Mouse (Mus musculus) CD4-positive helper T cell, adult 2 months (primary cell): ENCODE data around the gene Wdr20.
"Not testable (repeated sequence)": the region's sequence is repeated elsewhere in the genome, so short reads cannot be mapped to it uniquely, and the experiment has no call there.

ENCODE experiments used
- DNase-seq: peaks from one replicate; pipeline ENCODE4 v3.0.0-alpha.2; 2012; ENCODE audit warnings: low read depth, missing footprints, low spot score

The Wdr20 gene

DNA sequence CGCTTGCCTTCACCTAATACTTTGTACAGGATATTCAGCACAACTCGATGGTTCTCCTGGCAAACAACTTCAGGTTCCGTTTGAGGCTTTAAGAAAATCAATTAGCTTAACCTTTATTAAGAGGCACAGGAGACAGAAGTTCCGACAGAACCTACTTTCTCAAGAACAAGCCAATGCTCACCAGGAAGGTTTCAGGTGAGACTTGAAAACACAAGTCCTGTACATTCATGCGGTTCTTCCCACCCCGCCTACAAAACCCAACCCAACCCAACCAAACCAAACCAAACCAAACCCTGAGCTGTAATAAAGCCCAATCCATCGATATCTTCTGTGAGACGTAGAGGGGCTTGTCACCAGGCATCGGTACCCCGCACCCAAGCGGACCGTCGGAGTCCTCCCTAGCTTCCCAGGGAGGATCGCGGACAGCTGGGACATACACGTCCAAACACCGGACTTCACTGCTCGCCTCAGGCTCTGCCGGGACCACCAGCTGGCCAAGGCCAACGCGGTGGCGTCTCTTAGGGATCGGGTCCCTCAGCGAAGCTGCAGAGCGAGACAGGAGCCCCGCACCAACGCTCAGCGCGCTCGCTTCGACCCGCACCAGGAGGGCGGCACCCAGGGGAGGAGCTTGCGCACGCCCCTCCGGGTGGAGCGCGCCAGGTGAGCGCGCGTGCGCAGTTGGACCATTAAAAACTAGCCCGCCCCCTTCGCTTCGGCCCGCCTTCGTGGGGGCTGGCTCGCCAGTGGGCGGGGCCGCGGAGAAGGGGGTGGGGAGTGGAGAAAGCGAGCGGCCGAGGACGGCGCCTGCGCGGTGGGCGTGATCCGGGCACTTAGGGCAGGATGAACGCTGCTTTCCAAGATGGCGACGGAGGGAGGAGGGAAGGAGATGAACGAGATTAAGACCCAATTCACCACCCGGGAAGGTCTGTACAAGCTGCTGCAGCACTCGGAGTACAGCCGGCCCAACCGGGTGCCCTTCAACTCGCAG, at the start of gene Wdr20:
Wdr20 (plus strand) TSS at position 775 of the 988 bp plus-strand sequence.
- DNase-seq, result peak; percentile 97

DNA sequence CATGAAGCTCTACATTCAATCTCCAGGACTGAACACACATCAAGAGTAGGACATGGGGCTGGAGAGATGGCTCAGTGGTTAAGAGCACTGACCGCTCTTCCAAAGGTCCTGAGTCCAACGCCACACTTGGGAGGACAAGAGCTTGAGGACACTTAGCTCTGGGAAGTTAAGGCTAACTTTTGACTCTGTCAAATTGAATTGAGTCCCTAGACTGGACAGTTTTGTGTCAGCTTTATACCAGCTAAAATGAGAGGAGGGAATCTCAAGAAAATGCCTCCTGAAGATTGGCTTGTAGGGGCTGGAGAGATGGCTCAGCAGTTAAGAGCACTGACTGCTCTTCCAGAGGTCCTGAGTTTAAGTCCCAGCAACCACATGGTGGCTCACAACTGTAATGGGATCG, 48.8 kb upstream of the Wdr20 start:
- not testable (repeated sequence) for DNase-seq

DNA sequence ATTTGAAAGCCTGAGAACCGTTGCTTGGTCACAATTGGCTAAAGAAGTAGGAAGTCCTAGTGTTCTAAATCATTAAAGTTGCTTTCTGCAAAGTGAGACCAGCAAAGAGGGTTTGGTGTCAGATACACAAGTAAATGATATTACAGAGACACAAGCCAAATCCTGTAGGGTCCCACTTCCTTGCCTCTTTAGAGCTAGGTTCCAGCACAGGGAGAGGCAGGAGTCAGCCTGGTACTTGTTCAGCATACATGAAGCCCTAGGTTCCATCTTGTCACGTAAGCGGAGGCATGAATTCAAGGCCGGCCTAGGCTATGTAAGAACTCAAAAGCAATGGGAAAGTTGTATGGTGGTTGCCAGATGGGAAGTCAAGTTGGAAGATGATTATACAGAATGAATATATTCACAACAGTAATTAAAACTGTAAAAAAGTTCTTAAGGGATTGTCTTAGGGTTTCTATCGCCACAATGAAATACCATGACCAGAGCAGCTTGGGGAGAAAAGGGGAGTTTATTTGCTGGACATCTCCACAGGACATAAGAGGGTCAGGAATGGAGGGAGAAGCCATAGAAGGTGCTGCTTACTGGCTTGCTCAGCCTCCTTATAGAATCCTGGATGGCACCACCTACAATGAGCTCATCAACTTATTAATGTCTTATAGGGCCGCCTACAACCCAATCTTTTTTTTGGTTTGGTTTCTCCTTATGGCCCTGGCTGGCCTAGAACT, 47.7 kb upstream of the Wdr20 start:
- DNase-seq, result peak; percentile 43

DNA sequence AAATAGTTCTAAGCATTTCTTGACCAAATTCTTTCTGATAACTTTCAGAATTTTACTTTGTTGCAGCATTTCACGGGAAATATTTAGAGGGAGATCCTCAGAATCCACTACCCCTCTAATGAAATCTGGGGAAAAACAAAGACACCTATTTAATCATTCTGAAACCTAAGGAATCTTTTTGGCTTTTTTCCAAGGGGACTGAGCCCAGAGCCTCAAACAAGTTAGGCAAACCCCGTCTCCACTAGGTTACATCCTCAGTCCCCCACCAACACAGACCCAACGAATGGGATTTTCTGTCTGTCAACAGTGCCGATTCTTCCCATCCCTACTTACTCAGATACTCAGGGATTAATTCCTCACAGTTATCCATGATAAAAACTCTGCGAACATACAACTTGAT, 44.4 kb upstream of the Wdr20 start:
- DNase-seq, result not testable (repeated sequence)

DNA sequence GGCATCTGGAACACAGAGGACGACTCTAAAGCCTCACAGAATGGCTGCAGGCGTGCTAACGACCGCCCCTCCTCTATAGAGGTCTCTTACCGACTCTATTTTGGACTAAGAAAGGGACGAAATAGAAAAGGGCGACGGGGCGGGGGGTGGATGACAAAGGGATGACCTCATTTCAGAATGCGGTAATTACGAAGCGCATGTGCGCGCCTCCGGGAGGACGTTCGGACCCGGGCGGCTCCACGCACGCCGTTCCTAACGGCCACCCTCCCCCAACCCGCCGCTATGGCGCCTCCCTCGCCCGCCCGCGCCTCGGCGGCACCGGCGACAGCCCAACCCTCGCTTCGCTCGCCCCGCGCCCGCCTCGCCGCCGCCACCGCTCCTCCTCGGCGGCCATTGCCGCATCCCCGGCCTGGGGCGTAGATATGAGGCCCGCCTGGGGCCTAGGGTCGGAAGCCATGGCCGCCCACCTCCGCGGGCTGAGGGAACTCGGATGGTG, 42.0 kb upstream of the Wdr20 start:
- no peak for DNase-seq

DNA sequence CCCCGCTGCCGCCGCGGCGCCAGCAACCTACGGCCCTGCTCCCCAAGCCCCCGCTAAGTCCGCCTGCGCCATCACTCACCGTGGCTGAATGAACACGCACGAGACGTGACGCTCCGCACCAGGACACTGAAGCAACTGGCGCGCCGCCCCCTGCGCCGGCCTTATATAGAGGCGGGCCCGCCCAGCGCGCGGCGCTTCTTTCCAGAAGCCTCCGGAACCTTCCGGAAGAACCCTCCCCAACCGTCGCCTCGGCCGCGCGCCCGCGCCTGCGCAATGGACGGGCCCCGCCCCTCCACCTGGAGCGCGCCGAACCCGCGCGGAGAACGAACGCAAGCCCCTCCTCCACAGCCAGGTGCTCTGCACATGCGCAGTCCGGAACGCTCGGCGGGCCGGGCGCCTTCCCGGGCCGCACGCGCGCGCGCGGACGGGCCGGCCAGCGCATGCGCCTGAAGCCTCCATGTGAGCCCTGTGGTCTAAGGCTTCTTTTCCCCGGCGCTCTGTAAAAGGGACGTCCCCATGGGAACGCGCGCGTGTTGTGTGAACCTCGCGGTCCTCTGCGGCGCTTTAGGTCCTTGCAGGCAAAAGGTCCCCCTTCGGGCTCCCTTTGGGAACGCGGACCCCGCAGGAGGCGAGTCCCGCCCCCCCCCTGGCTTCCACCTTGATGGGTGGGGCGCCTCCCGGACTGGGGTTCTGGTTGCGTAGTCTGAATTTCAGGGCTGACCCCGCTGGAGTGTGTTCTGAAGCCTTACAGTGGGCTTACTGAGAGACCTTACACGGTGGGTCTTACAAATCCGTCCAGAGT, 41.4 kb upstream of the Wdr20 start:
- DNase-seq, result peak; percentile 98

DNA sequence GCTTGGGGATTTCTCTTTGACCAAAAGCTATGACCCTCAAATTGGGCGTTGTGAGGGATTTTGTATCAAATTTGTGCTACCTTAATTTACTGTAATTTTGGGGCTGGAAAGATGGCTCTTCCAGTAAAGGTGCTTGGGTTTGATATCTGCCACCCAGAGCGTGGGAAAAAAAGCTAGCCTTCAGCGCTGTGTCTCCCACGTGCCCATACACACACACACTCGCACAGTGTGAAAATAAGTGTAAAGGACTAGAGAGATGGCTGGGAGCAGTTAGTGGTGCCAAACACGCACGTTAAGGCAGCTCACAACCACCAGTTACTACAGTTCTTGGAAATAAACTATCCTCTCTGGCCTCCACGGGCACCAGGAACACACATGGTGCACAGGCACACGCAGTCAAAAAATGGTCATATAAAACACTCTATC, 40.8 kb upstream of the Wdr20 start:
- DNase-seq, result no peak

DNA sequence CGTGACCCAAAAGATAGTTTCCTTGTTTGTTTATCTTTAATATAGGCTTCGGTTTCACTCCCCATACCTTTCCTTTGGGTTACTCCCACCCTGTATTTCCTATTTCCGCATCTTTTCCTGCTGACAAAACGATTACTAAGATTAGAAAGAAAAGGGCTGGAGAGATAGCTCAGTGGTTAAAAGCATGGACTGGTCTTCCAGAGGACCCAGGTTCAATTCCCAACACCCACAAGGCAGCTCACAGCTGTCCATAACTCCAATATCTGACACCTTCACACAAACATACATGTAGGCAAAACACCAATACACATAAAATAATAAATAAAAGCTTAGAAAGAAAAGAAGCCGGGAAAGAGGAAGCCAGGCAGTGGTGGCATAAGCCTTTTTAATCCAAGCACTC, 40.3 kb upstream of the Wdr20 start:
- DNase-seq, result no peak

DNA sequence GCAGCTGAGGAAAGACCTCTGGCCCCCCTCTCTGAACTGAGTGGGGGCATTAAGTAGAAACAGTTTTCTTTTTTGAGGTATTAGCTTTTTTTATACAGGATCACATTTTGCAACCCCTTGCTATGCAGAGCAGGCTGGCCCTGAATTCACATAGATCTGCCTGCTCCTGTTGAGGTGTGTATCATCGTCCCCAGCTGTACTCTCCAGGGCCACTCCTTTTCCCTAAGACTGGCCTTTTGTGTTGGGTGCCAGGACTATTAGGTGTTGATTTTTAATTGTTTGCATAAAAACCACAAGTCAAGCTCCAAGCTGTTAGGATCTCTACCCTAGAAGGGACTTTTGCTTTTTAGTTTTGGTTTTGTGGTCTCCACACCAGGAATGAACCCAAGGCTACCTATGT, 39.7 kb upstream of the Wdr20 start:
- no peak for DNase-seq

DNA sequence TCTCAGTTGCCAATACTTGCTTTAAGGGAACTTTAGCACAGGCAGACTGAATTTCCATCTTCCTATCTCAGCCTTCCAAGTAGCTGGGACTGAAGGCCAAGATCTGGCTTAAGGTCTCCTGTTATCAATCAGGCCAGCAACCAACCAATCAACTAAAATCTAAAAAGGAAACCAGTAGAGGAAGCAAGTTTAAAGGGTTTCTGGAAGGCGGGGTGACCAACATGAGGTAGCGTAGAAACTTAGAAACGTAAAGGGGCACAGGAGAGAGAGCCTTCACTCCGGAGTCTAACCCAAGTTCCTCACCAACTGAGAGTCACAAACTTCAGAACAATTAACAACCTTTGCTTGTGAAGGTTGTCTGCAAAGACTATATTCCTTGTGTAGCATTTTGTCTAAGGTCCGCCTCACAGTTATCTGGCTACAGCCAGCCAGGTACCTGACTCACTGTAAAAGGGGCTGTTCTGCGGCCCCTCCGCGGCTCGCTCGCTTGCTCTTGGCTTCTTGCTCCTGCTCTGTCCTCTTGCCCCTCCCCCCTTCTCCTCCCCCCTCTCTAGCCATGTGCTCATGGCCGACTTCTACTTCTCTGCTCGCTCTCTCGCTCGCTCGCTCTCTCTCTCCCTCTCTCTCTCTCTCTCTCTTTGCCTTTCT, 39.1 kb upstream of the Wdr20 start:
- DNase-seq, result no peak

DNA sequence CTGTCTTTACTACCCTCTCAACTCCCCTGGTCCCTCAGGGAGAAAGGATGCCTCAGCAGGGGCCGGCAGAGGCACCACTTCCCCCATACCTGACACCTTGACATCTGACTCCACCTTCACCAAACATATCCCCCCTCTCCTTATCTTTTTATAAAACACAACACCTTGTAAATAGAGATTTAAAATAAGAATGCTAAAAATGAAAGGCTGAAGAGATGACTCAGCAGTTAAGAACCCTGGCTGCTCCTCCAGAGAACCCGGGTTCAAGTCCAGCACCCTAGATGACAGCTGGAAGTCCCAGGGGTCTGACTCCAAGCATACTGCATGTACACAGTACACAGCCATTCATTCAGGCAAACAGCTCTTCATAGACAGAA, 38.6 kb upstream of the Wdr20 start:
- no peak for DNase-seq

DNA sequence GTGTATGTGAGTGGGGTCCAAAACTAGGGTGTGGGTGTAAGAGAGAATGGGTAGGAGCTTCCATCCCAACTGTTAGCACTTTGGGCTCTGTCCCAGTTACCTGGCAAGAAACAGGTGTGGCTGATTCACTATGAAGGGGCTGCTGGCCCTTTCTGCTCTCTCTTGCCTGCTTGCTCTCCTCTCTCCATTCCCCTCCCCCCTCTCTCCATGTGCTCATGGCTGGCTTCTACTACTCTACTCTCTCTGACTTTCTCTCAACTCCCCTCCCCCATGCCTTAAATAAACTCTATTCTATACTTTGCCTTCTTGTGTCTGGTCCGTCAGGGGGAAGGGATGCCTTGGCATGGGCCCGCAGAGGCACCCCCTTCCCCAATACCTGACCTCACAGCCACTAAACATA, 37.0 kb upstream of the Wdr20 start:
- DNase-seq, result no peak

DNA sequence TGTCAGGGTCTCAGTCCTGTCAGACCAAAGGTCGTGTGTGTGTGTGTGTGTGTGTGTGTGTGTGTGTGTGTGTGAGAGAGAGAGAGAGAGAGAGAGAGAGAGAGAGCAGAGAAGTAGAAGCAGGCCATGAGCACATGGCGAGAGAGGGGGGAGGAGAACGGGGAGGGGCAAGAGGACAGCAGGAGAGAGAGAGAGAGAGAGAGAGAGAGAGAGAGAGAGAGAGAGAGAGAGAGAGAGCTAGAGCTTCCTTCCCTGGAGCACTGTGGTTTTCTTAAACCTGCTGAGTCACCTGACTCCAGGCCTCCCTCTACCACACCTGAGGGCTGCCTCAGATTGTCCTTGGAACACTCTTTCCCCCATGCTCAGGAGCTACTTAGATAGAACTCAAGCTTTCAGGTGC, 36.4 kb upstream of the Wdr20 start:
- DNase-seq, result peak; percentile 44

DNA sequence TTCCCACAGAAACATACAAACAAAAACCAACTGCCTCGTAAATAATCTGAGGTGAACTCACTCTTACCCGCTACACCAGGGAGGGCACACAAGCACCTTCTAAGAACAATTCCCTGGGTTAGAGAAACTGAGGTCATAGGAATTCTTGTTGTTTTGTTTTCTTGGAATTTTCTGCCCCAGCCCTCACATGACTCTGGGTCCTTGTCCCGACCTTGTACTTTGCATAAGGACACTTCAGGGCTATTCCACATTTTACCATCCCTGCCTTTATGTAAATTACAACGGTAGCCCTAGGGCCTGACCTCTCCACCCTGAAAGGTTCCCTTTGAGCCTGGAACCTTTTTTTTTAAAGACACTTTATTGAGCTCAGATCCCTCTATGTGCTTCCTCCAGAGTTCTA, 35.2 kb upstream of the Wdr20 start, which contains the start of gene Hsp90aa1:
Hsp90aa1 (minus strand) TSS at position 173 of the 400 bp plus-strand sequence.
- no peak for DNase-seq

DNA sequence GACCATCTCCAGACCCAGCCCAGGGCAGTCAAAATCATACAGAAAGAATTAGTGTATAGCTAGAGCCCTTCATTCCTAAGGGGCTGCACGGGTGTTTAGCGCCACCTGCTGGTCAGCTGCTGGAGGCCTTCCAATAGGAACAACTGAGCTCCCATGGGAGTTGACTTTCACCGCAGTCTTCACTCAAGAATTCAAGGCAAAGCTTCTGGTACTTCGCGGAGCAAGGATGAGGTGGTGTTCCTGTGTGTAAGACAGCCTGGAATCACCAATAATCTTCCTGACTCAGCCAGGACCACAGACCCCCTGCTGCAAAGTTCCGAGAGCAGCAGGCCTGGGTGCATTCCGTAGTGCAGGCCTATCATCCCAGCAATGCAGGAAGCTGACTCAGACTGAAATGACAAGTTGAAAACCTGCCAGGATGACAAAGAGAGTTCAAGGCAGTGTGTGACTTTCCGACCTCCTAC, 34.7 kb upstream of the Wdr20 start:
- peak; percentile 76 for DNase-seq

DNA sequence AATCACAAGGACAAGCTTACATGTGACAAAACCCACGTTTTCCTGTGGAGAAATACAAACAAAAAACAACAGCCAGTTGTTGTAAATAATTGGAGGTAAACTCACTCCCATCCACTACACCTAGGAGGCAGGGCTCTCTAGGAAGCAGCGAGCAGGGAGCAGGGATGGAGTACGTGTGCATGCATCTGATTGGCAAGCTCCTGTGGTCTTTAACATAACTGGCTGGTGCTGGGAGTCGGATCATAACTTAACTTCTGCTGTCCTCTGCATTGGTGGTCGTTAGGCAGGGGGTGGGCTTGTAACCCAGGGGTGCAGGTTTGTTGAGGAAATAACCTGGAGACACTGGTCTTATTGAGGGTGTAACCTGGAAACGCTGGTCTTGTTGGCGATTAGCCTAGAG, 34.1 kb upstream of the Wdr20 start:
- DNase-seq, result no peak

DNA sequence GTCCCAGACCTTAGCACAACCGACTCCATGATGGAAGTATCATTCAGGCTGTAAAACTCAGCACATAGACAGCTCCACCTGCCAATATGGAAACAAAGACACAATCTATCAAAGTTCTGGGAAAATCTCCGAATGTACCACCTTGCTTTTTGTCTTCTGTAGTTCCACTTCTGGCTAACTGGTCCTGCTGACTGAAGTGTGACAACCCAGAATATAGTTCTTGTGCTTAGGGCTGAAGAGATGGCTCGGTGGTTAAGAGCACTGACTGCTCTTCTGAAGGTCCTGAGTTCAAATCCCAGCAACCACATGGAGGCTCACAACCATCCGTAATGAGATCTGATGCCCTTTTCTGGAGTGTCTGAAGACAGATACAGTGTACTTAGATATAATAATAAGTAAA, 32.3 kb upstream of the Wdr20 start:
- DNase-seq, result not testable (repeated sequence)

DNA sequence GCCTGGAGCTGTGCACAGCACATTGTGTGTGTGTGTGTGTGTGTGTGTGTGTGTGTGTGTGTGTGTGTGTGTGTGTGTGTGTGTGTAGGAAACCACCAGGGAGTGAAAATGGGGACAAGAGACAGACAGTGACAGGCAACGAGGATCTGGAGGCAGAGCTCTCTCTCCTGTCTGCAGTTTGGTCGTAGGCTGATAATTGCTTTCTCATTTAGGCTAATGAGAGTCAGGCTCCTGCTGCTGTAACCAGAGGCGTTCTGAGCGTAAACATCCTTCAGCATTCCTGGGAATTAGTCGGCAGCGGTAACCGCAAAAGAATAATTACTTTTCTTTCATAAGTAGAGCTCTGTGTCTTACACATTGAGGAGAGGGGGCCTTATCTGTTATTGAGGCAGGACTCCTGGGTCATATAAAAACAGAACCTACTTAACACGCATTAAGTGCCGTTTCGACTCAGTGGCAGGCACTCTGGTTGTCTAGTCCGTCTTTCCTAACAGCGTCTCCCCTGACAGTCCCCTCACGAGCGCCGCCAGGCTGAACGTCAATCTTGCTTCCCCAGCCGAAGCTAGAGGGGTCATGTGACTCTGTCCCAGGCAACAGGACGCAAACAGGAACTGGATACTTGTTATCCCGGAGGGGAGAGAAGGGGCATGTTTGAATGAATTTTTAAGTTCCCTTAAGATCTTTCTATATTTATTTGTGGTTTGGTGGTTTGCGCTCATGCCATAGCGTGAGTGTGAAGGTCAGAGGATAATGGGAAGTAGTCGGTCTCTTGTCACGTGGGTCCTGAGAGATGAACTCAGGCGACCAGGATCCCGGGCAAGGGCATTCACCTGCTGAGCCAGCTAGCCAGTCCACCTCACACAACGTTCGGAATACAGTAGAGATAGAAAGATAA, 31.2 kb upstream of the Wdr20 start:
- peak; percentile 42 for DNase-seq

DNA sequence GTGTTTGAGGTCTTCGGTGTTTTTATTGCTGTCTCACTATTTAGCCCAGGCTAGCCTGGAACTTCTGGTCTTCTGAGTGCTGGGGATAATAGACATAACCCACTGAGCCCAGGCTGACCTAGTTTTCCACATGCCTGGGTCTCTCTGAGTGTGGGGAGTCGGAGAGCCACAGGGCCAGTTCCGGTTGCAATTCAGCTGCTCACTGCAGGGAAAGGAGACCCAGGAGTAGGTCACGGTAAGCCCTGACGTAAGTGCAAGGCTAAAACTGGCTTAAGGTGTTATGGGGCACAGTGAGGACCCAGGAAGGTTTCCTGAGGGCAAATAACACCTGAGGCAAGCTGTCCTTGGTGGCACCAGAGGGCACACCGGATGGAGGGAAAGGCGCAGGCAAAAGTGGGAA, 30.3 kb upstream of the Wdr20 start:
- DNase-seq, result no peak

DNA sequence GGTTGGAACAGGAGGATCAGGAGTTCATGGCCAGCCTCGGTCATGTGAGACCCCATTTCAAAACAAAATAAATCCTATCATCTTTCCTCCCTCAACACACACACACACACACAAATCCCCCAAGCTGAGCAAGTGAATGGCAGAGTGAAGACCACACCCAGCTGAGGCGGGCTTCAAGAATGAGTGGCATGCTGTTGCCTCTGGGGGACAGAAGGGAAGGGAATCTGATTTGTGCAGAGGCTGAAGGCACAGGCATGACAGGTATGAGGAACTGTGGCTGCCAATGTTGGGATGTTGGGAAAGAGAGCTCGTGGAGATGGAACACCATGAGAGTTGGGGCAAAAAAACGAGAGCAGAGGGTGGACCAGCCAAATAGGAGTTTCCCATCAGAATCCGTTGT, 26.5 kb upstream of the Wdr20 start:
- DNase-seq, result no peak
